Mouse (Mus musculus): ENCODE measurements around the gene Acsbg2. TPM values are rescaled to one million over a fixed set of nuclear protein-coding genes. Genes with fewer than 3 reads are reported as not detected.

Gene Acsbg2
- polyA plus RNA-seq, 1 experiment from 2014 or later, result not detected

GRCm38 (mm10) chr17:56793614-56794319 is 80.5 kb downstream of the Acsbg2 start:
- Histone ChIP-seq H3K4me3 (ENCODE audit: low read depth, low read length) (no peak overlapping the region), H3K9me3 (ENCODE audit: low read depth, low read length) (no peaks in the 10 kb centered on the region), H3K4me1 (ENCODE audit: insufficient read depth) (no peaks in the 10 kb centered on the region), H3K36me3 (ENCODE audit: insufficient read depth) (no peaks in the 10 kb centered on the region), H3K27ac (ENCODE audit: low read depth) (no peak overlapping the region), H3K4me2 (no peak overlapping the region), H3K27me3 (ENCODE audit: insufficient read depth, low read length) (no peaks in the 10 kb centered on the region), H3K9ac (no peak overlapping the region)
- WGBS, result 66% methylated on average over 6 of the region's 6 CpGs
- ATAC-seq (ENCODE audit: insufficient read depth), result no peak
- TF ChIP-seq CTCF (IDR thresholded peaks at IDR 0.05; ENCODE audit: low read depth), result no peak
- DNase-seq, result no peak

Other genes with a start within 250 kb of the Acsbg2 start
- 55.1 and 63.1 TPM in 2 replicates for gene Lonp1, start 247.6 kb downstream of the Acsbg2 start, polyA plus RNA-seq (2014; fragmentation: Nextera tagmentation; extraction: Ambion mirVana)
- 0.57 and 0.76 TPM in 2 replicates for gene Catsperd, start 246.3 kb downstream of the Acsbg2 start, polyA plus RNA-seq (2014; fragmentation: Nextera tagmentation; extraction: Ambion mirVana)
- 93.8 and 105 TPM in 2 replicates for gene Ranbp3, start 201.2 kb downstream of the Acsbg2 start, polyA plus RNA-seq (2014; fragmentation: Nextera tagmentation; extraction: Ambion mirVana)
- gene Ndufa11, start 156.7 kb downstream of the Acsbg2 start, polyA plus RNA-seq (2014; fragmentation: Nextera tagmentation; extraction: Ambion mirVana), result 449 and 463 TPM in 2 replicates
- gene Vmac, start 156.4 kb downstream of the Acsbg2 start, polyA plus RNA-seq (2014; fragmentation: Nextera tagmentation; extraction: Ambion mirVana), result 18.5 and 19.6 TPM in 2 replicates
- 9.5 and 12.1 TPM in 2 replicates for gene Nrtn, start 116.9 kb downstream of the Acsbg2 start, polyA plus RNA-seq (2014; fragmentation: Nextera tagmentation; extraction: Ambion mirVana)
- 40.5 and 42.3 TPM in 2 replicates for gene Dus3l, start 109.7 kb downstream of the Acsbg2 start, polyA plus RNA-seq (2014; fragmentation: Nextera tagmentation; extraction: Ambion mirVana)
- gene Prr22, start 104.2 kb downstream of the Acsbg2 start, polyA plus RNA-seq (2014; fragmentation: Nextera tagmentation; extraction: Ambion mirVana), result 1.2 and 1.4 TPM in 2 replicates
- gene Rfx2, start 43.4 kb downstream of the Acsbg2 start, polyA plus RNA-seq (2014; fragmentation: Nextera tagmentation; extraction: Ambion mirVana), result 4.3 and 4.8 TPM in 2 replicates
- 0.34 and 0.45 TPM in 2 replicates for gene 1700061G19Rik, start 1.0 kb upstream of the Acsbg2 start, polyA plus RNA-seq (2014; fragmentation: Nextera tagmentation; extraction: Ambion mirVana)
- 31.4 and 39.3 TPM in 2 replicates for gene Mllt1, start 61.0 kb upstream of the Acsbg2 start, polyA plus RNA-seq (2014; fragmentation: Nextera tagmentation; extraction: Ambion mirVana)
- gene Acer1, start 107.7 kb upstream of the Acsbg2 start, polyA plus RNA-seq (2014; fragmentation: Nextera tagmentation; extraction: Ambion mirVana), result not detected in 2 replicates
- gene Clpp, start 115.9 kb upstream of the Acsbg2 start, polyA plus RNA-seq (2014; fragmentation: Nextera tagmentation; extraction: Ambion mirVana), result 146 and 158 TPM in 2 replicates
- 39.0 and 39.8 TPM in 2 replicates for gene Alkbh7, start 122.9 kb upstream of the Acsbg2 start, polyA plus RNA-seq (2014; fragmentation: Nextera tagmentation; extraction: Ambion mirVana)
- gene Pspn, start 125.6 kb upstream of the Acsbg2 start, polyA plus RNA-seq (2014; fragmentation: Nextera tagmentation; extraction: Ambion mirVana), result 0.46 and 1.0 TPM in 2 replicates
- gene Gtf2f1, start 136.8 kb upstream of the Acsbg2 start, polyA plus RNA-seq (2014; fragmentation: Nextera tagmentation; extraction: Ambion mirVana), result 53.2 and 60.2 TPM in 2 replicates
- gene Gm17949, start 137.0 kb upstream of the Acsbg2 start, polyA plus RNA-seq (2014; fragmentation: Nextera tagmentation; extraction: Ambion mirVana), result 0.16 TPM in 1 of 2 replicates, not detected in the other
- 60.8 and 69.4 TPM in 2 replicates for gene Khsrp, start 157.1 kb upstream of the Acsbg2 start, polyA plus RNA-seq (2014; fragmentation: Nextera tagmentation; extraction: Ambion mirVana)
- 0.15 and 0.16 TPM in 2 replicates for gene Slc25a41, start 167.2 kb upstream of the Acsbg2 start, polyA plus RNA-seq (2014; fragmentation: Nextera tagmentation; extraction: Ambion mirVana)
- gene Crb3, start 184.7 kb upstream of the Acsbg2 start, polyA plus RNA-seq (2014; fragmentation: Nextera tagmentation; extraction: Ambion mirVana), result 38.6 and 41.3 TPM in 2 replicates
- 8.4 and 10.3 TPM in 2 replicates for gene Slc25a23, start 185.4 kb upstream of the Acsbg2 start, polyA plus RNA-seq (2014; fragmentation: Nextera tagmentation; extraction: Ambion mirVana)
- gene Dennd1c, start 204.1 kb upstream of the Acsbg2 start, polyA plus RNA-seq (2014; fragmentation: Nextera tagmentation; extraction: Ambion mirVana), result 3.4 and 4.6 TPM in 2 replicates
- 20.3 and 22.9 TPM in 2 replicates for gene Tubb4a, start 213.3 kb upstream of the Acsbg2 start, polyA plus RNA-seq (2014; fragmentation: Nextera tagmentation; extraction: Ambion mirVana)
- 8.1 and 8.5 TPM in 2 replicates for gene Tnfsf9, start 230.9 kb upstream of the Acsbg2 start, polyA plus RNA-seq (2014; fragmentation: Nextera tagmentation; extraction: Ambion mirVana)